Mouse (Mus musculus) CD4-positive, CD25-positive, alpha-beta regulatory T cell, adult 4 months (primary cell): Measurements from ENCODE around the gene B3galt4. TPM values are rescaled to one million over a fixed set of nuclear protein-coding genes. Genes with fewer than 3 reads are reported as not detected.
"Not testable (repeated sequence)": the region's sequence is repeated elsewhere in the genome, so short reads cannot be mapped to it uniquely, and the experiment has no call there.

Experiments
- ATAC-seq: one replicate; pipeline ENCODE4 v1.8.0; 2017
- polyA plus RNA-seq, 2 experiments: library from polyadenylated mRNA; unstranded; fragments of 100-300 nt; shearing (Covaris generic); gene quantifications; one replicate each; pipeline ENCODE4 v1.2.1; 2017

Gene B3galt4
- polyA plus RNA-seq, 2 experiments from 2014 or later = 13.2 to 21.0 TPM

DNA sequence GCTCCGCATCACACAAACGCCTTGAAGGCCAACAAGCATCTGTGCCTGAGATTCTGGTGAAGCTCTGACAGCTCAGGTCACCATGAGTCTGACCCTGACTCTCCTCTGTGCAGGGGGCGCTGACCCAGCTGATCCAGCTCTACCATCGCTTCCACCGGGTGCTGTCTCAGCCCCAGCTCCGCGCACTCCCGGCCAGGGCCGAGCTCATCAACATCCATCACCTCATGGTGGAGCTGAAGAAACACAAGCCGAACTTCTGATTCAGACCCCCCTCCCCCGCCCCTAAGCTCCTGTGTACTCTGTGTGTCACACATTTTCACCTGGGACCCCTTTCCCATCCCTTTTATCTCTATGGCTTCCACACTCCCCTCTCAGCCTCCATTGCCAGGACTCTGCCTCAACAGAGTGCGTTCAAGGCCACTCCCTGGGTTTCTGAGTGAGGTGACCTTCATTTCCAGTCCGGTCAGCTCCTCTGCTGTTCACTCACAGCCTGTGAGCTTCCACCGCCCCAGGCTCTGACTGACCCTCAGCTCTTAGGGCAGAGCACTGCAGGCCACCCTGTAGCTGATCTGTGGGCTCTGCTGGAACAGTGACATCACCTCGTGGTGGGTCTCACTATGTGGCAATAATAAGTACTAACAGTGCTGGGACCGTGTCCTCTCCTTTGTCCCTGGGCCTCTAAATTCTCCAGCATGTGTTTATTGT, 14.7 kb upstream of the B3galt4 start:
- ATAC-seq = no peak

DNA sequence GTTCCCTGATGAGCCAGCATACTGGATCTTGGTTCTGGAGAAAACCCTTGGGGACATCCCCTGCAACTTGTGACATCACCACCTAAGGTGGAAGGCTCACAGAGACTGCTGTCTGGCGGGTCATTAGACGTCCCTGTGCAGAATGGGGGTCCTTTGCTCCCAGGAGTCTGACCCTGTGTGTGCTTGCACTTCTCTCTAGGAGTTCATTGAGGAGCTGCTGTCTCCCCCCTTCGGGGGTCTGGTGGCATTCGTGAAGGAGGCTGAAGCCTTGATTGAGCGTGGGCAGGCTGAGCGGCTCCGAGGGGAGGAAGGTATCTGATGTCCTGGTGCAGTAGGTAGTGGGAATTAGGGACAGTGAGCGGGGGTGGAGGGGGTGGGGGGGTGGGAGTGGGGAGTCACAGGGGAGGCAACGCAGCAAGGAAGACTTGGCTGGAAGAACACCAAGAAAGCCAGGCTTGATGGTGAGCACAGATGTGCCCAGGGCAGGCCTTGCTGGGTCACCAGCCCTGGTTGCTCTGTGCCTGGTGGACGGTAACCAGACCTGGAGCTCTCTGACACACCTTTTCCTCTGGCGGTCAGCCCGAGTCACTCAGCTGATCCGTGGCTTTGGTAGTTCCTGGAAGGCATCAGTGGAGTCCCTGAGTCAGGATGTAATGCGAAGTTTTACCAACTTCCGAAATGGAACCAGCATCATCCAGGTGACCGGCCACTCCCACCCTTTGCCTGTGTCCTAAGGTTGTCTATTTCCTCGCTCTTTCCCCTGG, 14.0 kb upstream of the B3galt4 start:
- ATAC-seq = no peak

DNA sequence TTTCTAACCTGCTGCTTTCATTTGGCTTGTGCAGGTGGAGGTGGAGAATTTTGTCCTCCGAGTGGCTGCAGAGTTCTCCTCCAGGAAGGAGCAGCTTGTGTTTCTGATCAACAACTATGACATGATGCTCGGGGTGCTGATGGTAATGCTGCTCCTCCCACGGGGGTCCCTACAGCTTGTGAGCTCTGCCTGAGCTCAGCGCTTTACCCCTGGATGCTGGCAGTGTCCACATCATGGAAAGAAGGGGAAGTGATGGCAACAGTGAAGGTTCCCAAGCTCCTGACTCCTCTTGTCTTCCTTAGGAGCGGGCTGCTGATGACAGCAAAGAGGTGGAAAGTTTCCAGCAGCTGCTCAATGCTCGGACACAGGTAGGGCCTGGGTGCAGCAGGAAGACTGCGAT, 11.6 kb upstream of the B3galt4 start:
- no peak for ATAC-seq

- ATAC-seq = no peak
Measured at GRCm38 (mm10) chr17:33959948-33960347, 8.7 kb upstream of the B3galt4 start.

GRCm38 (mm10) chr17:33959135-33959534, 7.8 kb upstream of the B3galt4 start:
- ATAC-seq = no peak

DNA sequence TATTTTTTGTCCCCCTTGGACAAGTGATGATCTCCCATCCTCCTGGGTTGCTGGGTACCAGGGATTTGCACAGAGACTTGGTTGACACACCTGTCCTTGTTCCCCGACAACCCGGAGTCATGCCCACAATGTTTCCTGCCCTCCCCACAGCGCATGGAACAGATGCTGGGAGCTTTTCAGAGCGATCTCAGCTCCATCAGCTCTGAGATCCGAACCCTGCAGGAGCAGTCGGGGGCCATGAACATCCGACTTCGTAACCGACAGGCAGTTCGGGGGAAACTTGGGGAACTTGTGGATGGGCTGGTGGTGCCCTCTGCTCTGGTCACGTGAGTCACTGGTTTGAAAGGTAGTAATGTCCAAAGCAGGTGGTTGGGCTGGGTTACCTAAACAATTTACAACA, 7.2 kb upstream of the B3galt4 start:
- no peak for ATAC-seq

- ATAC-seq = no peak
Measured at GRCm38 (mm10) chr17:33957493-33957892, 6.2 kb upstream of the B3galt4 start.

DNA sequence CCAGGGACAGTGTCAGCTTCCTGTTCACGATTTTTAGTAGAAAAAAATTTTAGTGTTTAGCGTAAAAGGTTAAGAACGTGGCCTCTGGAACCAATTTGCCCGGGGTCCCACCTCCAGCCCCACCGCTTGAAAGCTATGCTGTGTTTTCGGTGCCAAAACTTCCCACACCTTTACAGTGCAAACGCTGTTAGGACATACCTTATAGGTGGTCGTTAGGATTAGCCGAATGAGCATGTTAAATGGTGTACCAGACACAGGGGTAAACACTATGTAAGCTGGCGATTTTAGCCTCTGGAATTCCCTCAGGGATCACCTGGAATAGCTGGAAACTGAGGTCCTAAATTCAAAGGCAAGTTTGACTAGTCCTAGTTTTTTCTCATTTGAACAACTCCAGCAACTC, 5.0 kb upstream of the B3galt4 start:
- ATAC-seq = no peak

DNA sequence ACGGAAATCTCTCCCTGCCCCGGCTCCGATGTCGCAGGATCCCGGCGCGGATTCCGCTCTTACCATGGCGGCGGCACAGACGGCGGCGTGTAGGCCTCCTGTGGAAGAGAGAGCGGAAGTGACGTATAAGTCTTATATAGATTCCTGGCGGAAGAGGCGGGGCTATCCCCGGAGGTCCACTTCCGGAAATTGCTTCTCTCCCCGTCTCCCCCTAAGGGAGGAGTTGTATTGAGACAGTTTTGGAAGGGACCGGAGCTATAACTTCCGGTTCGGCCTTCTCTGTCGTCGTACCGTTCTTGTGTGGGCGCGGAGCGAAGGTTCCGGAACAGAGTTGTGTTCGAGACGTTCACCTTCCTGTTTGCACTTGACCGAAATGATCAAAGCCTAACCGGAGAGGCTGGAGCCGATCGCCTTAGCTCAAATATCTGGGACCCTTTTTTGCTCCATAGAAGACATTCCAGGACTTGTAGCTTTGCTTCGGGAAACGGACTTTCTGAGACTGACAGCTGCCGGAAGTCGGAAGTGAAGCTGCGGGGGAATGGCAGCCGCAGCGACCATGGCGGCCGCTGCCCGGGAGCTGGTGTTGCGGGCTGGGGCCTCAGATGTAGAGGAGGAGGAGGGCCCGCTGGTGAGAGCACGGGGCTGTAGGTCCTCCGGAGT, 4.4 kb upstream of the B3galt4 start, which contains the start of the genes Vps52 and Rps18:
Gene Vps52 (plus strand): TSS at position 258 of the 660 bp plus-strand sequence.
Gene Rps18 (minus strand): TSS at position 447 of the 660 bp plus-strand sequence.
- peak; percentile 87 for ATAC-seq

- no peak for ATAC-seq
Measured at GRCm38 (mm10) chr17:33954646-33955554, 3.6 kb upstream of the B3galt4 start.

- no peak for ATAC-seq
Measured at GRCm38 (mm10) chr17:33953961-33954565, 2.8 kb upstream of the B3galt4 start.

GRCm38 (mm10) chr17:33953310-33953709, 2.0 kb upstream of the B3galt4 start:
- ATAC-seq = no peak

DNA sequence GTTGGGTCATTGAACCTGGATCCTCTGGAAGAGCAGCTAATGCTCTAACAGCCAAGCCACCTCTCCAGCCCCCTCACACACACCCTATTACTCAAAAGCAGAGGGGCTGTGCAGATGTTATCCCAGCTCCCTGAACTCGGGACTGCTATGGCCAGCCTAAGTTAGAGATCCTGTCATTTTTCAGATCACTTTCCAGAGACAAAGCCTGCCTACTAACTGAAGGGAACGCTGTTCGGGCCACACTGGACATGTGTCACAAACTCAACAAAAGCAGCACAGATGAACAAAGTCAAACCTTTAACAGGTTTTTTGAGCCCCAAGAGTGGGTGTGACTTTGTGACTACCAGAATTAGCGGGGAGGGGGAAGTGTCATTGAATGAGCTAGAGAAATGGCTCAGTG, 1.6 kb upstream of the B3galt4 start:
- no peak for ATAC-seq

DNA sequence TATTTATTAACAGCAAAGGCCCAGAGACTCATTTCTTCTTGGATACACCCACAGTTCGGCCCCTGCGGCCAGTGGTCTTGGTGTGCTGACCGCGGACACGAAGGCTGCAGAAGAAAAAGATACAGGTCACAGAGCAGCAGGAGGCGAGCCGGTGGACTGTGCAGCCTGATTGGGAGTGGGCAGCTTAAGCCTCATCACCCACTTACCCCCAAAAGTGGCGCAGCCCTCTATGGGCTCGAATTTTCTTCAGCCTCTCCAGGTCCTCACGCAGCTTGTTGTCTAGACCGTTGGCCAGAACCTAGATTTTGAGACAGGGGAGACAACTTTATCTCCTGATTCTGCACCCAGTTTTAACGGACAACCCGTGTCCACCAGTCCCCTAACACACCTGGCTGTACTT, 727 bp upstream of the B3galt4 start:
- ATAC-seq = not testable (repeated sequence)

DNA sequence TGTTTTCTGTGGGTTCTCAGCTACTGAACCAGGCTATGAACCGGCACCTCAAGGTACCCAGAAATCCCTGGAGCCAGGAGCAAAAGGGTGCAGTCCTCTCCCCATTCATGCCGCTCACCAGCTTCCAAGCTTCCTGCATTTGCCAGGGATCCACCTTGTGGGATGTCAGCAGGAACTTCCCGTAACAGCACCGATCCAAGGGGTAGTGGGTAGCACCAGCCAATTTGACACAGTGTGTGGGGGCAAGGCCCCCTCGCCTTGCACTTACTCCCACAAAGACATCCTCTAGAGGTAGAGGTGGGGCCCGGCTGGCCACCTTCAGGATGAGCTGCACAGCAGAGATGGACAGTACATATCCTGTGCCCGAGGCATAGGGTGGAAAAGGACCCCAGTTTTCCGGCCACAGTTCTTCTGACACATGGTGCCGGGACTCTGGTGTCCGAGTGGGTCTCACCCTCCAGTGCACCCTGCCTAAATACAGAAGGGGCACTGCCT, 1.1 kb downstream of the B3galt4 start:
- no peak for ATAC-seq

DNA sequence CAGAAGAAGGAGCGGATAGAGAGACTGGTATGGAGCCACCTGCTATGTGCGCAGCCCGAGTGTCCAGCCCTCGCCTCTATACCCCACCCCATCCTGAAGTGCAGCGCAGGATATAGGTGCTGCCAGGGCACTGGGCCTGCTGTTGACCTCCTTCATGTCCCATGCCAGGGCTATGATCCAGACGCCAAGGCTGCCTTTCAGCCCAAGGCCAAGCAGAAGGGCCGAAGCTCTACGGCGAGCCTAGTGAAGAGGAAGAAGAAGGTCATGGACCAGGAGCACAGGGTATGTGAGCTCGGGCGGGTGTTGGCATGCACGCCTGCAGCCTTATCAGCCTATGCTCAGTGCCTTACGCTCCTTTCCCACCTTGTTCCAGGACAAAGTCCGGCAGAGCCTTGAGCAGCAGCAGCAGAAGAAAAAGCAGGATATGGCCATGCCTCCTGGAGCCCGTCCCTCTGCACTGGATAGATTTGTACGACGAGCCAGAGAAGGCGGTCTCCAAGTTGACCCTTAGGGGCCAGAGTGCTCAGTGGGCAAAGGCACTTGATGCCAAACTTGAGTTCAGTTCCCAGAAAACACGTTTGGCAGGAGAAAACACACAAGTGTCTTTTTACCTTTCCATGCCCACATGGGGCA, 2.3 kb downstream of the B3galt4 start:
- ATAC-seq = no peak

GRCm38 (mm10) chr17:33948090-33948904, 3.0 kb downstream of the B3galt4 start:
- no peak for ATAC-seq

DNA sequence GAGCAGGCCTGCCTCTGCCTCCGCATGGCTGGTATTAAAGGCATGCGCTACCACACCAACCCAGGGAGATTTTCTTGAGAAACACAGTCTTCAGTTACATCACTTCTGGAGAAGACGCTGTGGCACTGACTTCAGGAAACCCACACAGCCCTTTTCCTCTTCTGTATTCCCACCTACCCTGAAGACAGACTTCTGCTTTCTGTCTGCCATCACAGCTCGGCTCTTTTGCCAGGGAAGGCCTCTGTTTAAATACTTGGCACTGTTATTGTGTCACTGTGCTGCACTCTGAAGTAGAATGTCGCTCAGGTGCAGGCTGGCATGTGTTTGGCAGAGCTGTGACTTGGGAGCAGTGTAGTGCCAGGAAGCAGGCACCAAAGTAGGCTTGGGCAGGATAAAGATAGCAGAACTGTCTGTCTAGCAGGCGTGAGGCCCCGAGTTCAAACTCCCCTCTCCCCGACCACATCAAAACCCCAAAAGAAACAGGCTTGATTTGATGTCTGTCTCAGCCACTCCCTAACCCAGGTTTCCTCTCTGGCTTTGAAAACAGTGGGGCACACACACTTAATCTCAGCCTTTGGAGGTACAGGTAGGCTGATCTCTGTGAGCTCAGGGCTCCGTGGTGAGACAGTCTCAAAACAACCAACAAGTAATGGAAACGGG, 3.7 kb downstream of the B3galt4 start:
- ATAC-seq = peak; percentile 30

- no peak for ATAC-seq
Measured at GRCm38 (mm10) chr17:33943454-33943853, 7.8 kb downstream of the B3galt4 start.

DNA sequence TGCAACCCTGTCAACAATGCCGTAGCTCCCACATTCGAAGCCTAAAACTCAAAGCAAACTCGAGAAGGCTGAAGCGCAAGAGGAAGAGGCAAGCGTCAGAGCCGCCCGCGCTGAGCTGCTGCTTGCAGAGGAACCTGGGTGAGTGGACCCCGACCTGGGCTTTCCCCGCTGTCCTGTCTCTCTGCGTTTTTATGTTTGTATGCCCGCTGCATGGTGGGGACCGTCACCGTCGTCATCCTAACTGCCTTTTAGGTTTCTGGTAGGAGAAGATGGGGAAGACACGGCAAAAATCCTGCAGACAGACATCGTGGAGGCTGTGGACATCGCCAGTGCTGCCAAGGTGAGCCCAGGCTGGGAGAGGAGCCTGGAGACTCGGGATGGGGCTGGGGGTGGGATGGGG, 9.9 kb downstream of the B3galt4 start:
- ATAC-seq = no peak
